Mouse (Mus musculus): ENCODE measurements around the gene Glra4. TPM values are rescaled to one million over a fixed set of nuclear protein-coding genes. Genes with fewer than 3 reads are reported as not detected.

Glra4 gene
- polyA plus RNA-seq, 1 experiment: not detected

DNA sequence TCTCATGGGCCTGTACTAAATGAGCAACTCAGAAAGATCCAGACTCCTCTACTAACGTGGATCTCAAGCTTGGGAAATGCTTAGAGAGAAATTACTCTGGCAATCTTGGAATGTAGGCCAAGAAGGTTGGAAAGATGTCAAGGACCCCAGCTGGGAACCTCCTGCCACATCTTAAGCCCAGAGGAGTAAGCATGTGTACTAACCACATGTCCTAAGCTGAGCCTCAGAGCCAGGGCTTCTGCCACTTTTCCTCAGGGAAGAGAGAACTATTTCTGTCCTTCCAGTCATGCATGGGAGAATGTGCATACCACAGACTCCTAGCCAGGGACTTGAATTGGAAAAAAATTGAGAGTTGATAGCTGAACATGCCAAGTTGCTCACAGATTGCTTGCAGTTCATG, 6.9 kb downstream of the Glra4 start:
- no peaks in the 10 kb centered on the region for H3K36me3 ChIP-seq (ENCODE audit: control insufficient read depth)
- H3K4me1 ChIP-seq (ENCODE audit: control insufficient read depth): no peaks in the 10 kb centered on the region
- H3K27me3 ChIP-seq (ENCODE audit: control insufficient read depth): no peaks in the 10 kb centered on the region
- no peaks in the 10 kb centered on the region for H3K9me3 ChIP-seq (ENCODE audit: control insufficient read depth, low read length)
- TF ChIP-seq GATA1 (IDR thresholded peaks at IDR 0.05; ENCODE audit: low read length): no peak
- no peak for TF ChIP-seq TAL1 (IDR thresholded peaks at IDR 0.05; ENCODE audit: low read length)
- H3K4me3 ChIP-seq (replicated peaks): no peak overlapping the region

GRCm38 (mm10) chrX:136761103-136762074, 18.6 kb downstream of the Glra4 start:
- H3K4me3 ChIP-seq (replicated peaks): no peak overlapping the region
- no peaks in the 10 kb centered on the region for H3K27me3 ChIP-seq (ENCODE audit: control insufficient read depth)
- H3K4me1 ChIP-seq (ENCODE audit: control insufficient read depth): no peaks in the 10 kb centered on the region
- no peaks in the 10 kb centered on the region for H3K36me3 ChIP-seq (ENCODE audit: control insufficient read depth)
- H3K9me3 ChIP-seq (ENCODE audit: control insufficient read depth, low read length): no peaks in the 10 kb centered on the region
- no peak for TF ChIP-seq TAL1 (IDR thresholded peaks at IDR 0.05; ENCODE audit: low read length)
- TF ChIP-seq GATA1 (IDR thresholded peaks at IDR 0.05; ENCODE audit: low read length): no peak

DNA sequence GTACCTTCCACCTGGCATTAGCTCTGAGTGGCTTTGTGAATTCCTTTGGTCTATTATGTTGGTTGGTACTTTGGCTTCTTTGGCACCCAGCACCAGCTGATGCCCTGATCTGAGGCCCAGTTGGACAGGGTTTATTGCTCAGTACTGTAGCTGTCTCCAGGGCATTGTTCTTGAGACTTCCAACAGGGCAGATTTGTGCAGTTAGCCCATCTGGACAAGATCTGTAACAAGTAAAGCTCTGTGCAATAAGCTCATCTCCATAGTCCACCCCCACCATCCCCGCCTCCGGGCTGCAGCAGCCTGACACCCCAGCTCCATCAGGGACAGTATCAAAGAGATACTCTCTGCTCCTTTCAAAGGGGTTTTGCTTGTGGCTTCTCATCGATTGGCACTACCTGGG, 24.5 kb downstream of the Glra4 start:
- H3K4me3 ChIP-seq (replicated peaks): no peak overlapping the region
- H3K4me1 ChIP-seq (ENCODE audit: control insufficient read depth): no peaks in the 10 kb centered on the region
- H3K9me3 ChIP-seq (ENCODE audit: control insufficient read depth, low read length): no peaks in the 10 kb centered on the region
- no peak for TF ChIP-seq TAL1 (IDR thresholded peaks at IDR 0.05; ENCODE audit: low read length)
- no peak for TF ChIP-seq GATA1 (IDR thresholded peaks at IDR 0.05; ENCODE audit: low read length)
- no peaks in the 10 kb centered on the region for H3K36me3 ChIP-seq (ENCODE audit: control insufficient read depth)
- H3K27me3 ChIP-seq (ENCODE audit: control insufficient read depth): no peaks in the 10 kb centered on the region

GRCm38 (mm10) chrX:136749329-136749728, 30.6 kb downstream of the Glra4 start:
- H3K36me3 ChIP-seq (ENCODE audit: control insufficient read depth): no peaks in the 10 kb centered on the region; the same call in 1 of the 2 replicates
- TF ChIP-seq GATA1 (IDR thresholded peaks at IDR 0.05; ENCODE audit: low read length) (no peak), TAL1 (IDR thresholded peaks at IDR 0.05; ENCODE audit: low read length) (no peak)
- H3K27me3 ChIP-seq (ENCODE audit: control insufficient read depth): no peaks in the 10 kb centered on the region
- H3K4me3 ChIP-seq (replicated peaks): no peak overlapping the region
- H3K4me1 ChIP-seq (ENCODE audit: control insufficient read depth): no peaks in the 10 kb centered on the region
- no peaks in the 10 kb centered on the region for H3K9me3 ChIP-seq (ENCODE audit: control insufficient read depth, low read length)

GRCm38 (mm10) chrX:136744663-136745062, 35.3 kb downstream of the Glra4 start:
- H3K27me3 ChIP-seq (ENCODE audit: control insufficient read depth): no peaks in the 10 kb centered on the region
- H3K36me3 ChIP-seq (ENCODE audit: control insufficient read depth): no peaks in the 10 kb centered on the region; the same call in 1 of the 2 replicates
- no peak overlapping the region for H3K4me3 ChIP-seq (replicated peaks)
- H3K9me3 ChIP-seq (ENCODE audit: control insufficient read depth, low read length): peaks cover 7% of the 10 kb centered on the region; the same call in 1 of the 2 replicates
- peaks cover 8% of the 10 kb centered on the region for H3K4me1 ChIP-seq (ENCODE audit: control insufficient read depth)
- TF ChIP-seq GATA1 (IDR thresholded peaks at IDR 0.05; ENCODE audit: low read length) (no peak), TAL1 (IDR thresholded peaks at IDR 0.05; ENCODE audit: low read length) (no peak)

GRCm38 (mm10) chrX:136743459-136743858, 36.5 kb downstream of the Glra4 start, which contains the start of gene Morf4l2:
Gene Morf4l2, minus strand, starts transcription at chrX:136743690.
- no peak for TF ChIP-seq TAL1 (IDR thresholded peaks at IDR 0.05; ENCODE audit: low read length)
- no peak for TF ChIP-seq GATA1 (IDR thresholded peaks at IDR 0.05; ENCODE audit: low read length)
- Histone ChIP-seq H3K9me3 (ENCODE audit: control insufficient read depth, low read length) (peaks cover 7% of the 10 kb centered on the region; the same call in 1 of the 2 replicates), H3K36me3 (ENCODE audit: control insufficient read depth) (peaks cover 6% of the 10 kb centered on the region), H3K4me3 (replicated peaks) (peak within 1 kb of the TSS; percentile 81), H3K4me1 (ENCODE audit: control insufficient read depth) (peaks cover 15% of the 10 kb centered on the region), H3K27me3 (ENCODE audit: control insufficient read depth) (no peaks in the 10 kb centered on the region)

DNA sequence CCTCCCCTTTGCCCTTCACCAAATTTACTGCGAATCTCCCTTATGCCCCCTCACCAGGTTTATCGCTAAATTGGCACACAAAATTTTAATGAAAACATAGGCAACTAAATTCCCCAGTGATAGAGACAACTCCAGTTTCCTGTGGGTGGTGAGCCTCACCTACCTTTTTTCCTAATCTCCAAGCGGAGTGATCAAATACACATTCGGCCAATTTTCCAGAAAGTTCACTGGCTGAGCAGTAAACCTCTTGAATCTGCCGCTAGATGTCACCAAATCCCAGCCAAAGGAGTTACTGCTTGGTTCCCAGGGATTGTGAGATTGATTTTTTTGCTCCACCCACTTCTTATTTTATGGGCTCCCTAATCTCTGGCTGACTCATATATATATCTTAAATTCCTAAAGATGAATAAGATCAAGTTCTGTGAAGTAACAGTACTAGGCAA, 37.3 kb downstream of the Glra4 start:
- Histone ChIP-seq H3K4me3 (replicated peaks) (peak overlapping the region; percentile 81), H3K27me3 (ENCODE audit: control insufficient read depth) (no peaks in the 10 kb centered on the region), H3K36me3 (ENCODE audit: control insufficient read depth) (peaks cover 13% of the 10 kb centered on the region), H3K9me3 (ENCODE audit: control insufficient read depth, low read length) (peaks cover 7% of the 10 kb centered on the region; the same call in 1 of the 2 replicates), H3K4me1 (ENCODE audit: control insufficient read depth) (peaks cover 21% of the 10 kb centered on the region)
- TF ChIP-seq TAL1 (IDR thresholded peaks at IDR 0.05; ENCODE audit: low read length): no peak
- no peak for TF ChIP-seq GATA1 (IDR thresholded peaks at IDR 0.05; ENCODE audit: low read length)

DNA sequence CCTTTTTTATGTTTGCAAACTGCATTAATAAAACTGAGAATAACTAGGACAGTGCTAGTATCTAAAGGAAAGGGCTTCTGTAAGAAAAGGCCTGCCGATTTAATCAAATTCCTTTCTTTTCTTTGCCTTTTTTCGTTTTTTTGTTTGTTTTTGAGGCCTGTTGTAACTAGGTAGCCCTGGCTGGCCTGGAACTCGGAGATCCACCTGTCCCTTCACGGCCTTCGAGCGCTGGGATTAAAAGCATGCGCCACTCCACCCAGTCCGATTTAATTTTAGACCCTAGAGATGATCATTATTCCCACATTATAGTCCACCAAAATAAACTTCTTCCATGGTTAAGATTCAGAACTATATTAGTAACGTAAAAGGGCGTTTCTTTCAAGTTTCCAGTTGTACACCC, 37.7 kb downstream of the Glra4 start:
- Histone ChIP-seq H3K36me3 (ENCODE audit: control insufficient read depth) (peaks cover 14% of the 10 kb centered on the region), H3K4me3 (replicated peaks) (peak overlapping the region; percentile 81), H3K27me3 (ENCODE audit: control insufficient read depth) (no peaks in the 10 kb centered on the region), H3K4me1 (ENCODE audit: control insufficient read depth) (peaks cover 21% of the 10 kb centered on the region), H3K9me3 (ENCODE audit: control insufficient read depth, low read length) (peaks cover 7% of the 10 kb centered on the region; the same call in 1 of the 2 replicates)
- TF ChIP-seq TAL1 (IDR thresholded peaks at IDR 0.05; ENCODE audit: low read length) (no peak), GATA1 (IDR thresholded peaks at IDR 0.05; ENCODE audit: low read length) (no peak)

- TF ChIP-seq GATA1 (IDR thresholded peaks at IDR 0.05; ENCODE audit: low read length) (no peak), TAL1 (IDR thresholded peaks at IDR 0.05; ENCODE audit: low read length) (no peak)
- H3K27me3 ChIP-seq (ENCODE audit: control insufficient read depth): no peaks in the 10 kb centered on the region
- peaks cover 21% of the 10 kb centered on the region for H3K4me1 ChIP-seq (ENCODE audit: control insufficient read depth)
- H3K4me3 ChIP-seq (replicated peaks): peak overlapping the region; percentile 81
- H3K36me3 ChIP-seq (ENCODE audit: control insufficient read depth): peaks cover 15% of the 10 kb centered on the region
- peaks cover 7% of the 10 kb centered on the region; the same call in 1 of the 2 replicates for H3K9me3 ChIP-seq (ENCODE audit: control insufficient read depth, low read length)
These were observed 38.2 kb downstream of the Glra4 start for GRCm38 (mm10) chrX:136741651-136742201.
